Mouse (Mus musculus) neural tube, embryonic 12.5 days (tissue): ENCODE measurements around the gene Fam19a1. TPM values are rescaled to one million over a fixed set of nuclear protein-coding genes. Genes with fewer than 3 reads are reported as not detected.

ENCODE experiments used
- ATAC-seq: fragments of 200-750 bp; cut with Nextera tagmentation; 2 replicates; pipeline ENCODE4 v1.8.0; 2017; ENCODE audit warnings: low read depth, mild to moderate bottlenecking, moderate TSS enrichment, moderate library complexity; ENCODE audit not compliant: low FRiP score
- H3K27ac ChIP-seq: fragments of 300-500 bp; sonication (generic); 2 replicates; pipeline ENCODE4 v1.5.1; 2016
- H3K27me3 ChIP-seq: fragments of 300-500 bp; sonication (generic); replicated peaks from 2 replicates; pipeline ENCODE4 v1.6.1; 2016; ENCODE audit warnings: mild to moderate bottlenecking
- H3K36me3 ChIP-seq: fragments of 300-500 bp; sonication (generic); 2 replicates; pipeline ENCODE4 v1.6.1; 2016; ENCODE audit warnings: mild to moderate bottlenecking
- H3K4me1 ChIP-seq: fragments of 300-500 bp; sonication (generic); 2 replicates; pipeline ENCODE4 v1.6.1; 2016
- H3K4me2 ChIP-seq: fragments of 300-500 bp; sonication (generic); replicated peaks from 2 replicates; pipeline ENCODE4 v1.6.1; 2016; ENCODE audit warnings: mild to moderate bottlenecking
- H3K4me3 ChIP-seq: fragments of 300-500 bp; sonication (generic); 2 replicates; pipeline ENCODE4 v1.5.1; 2016
- H3K9ac ChIP-seq: fragments of 300-500 bp; sonication (generic); 2 replicates; pipeline ENCODE4 v1.6.1; 2016; ENCODE audit warnings: mild to moderate bottlenecking
- H3K9me3 ChIP-seq: fragments of 300-500 bp; sonication (generic); 2 replicates; pipeline ENCODE4 v1.6.1; 2016; ENCODE audit warnings: mild to moderate bottlenecking
- WGBS: fragments of 180-500 bp; shearing (Covaris S2); methylation state at CpG from one replicate; pipeline ENCODE4 v1.1.7; 2016; 5-methylcytosine and 5-hydroxymethylcytosine counted together
- polyA plus RNA-seq: library from polyadenylated mRNA; unstranded; fragments of >200 nt; fragmentation: Nextera tagmentation; extraction: Ambion mirVana; gene quantifications from 2 replicates; pipeline ENCODE4 v1.2.1, GENCODE M21; 2016

Gene Fam19a1
- polyA plus RNA-seq, 1 experiment from 2014 or later: 5.8 TPM

DNA sequence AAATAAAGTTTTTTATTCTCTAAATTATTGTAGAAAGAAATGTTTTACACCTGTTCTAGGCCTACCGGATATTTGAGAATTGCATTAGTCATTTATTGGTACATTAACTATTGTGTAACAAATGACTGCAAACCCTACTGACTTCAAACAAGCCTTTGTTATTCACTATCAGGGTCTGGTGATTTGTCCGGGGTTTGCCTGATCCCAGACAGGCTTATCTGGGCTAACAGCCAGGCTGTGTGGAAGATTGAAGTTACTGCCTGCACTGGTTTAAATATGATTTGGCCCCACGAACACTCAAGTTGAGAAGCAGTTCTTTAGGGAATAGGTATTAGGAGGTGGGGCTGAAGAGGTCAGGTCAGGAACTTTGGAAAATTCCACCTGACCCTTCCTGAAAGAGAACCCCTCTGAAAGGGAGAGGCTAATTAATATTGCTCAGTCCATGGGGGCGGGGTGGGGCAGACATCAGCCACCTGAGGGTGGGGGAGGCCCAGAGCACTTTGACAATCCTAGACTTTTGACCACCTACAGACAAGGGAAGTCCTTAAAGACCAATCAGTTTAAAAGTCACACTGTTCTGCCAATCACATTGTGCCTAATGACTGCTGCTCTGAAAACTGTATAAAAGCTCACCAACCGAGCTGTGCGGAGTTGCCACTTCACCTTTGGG is 344.8 kb downstream of the Fam19a1 start:
- H3K4me2 ChIP-seq: no peak overlapping the region
- no peak overlapping the region for H3K27ac ChIP-seq
- no peak for ATAC-seq
- H3K4me3 ChIP-seq: no peak overlapping the region
- no peaks in the 10 kb centered on the region for H3K36me3 ChIP-seq
- 42% methylated on average over 6 of the region's 6 CpGs for WGBS
- no peaks in the 10 kb centered on the region for H3K9me3 ChIP-seq
- H3K4me1 ChIP-seq: no peaks in the 10 kb centered on the region
- H3K9ac ChIP-seq: no peak overlapping the region
- no peaks in the 10 kb centered on the region for H3K27me3 ChIP-seq

DNA sequence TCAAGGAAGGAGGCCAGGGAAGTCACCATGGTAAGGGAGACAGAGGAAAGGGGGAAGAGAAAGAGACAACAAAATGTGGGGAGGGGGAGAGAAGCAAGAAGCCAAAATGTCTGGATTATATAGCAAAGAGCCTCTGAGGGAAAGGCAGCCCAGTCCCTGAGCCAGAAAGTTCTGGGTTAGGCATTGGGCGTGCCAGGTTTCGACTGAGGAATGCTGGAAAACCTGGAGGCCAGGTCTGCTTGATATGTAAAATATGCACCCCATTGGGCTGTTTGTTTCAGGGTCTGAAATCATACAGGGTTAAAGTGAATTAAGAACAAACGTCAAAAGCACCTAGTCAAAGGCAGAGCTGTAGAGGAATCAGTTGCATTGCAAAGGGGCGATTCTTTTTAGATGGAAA is 346.1 kb downstream of the Fam19a1 start:
- 78% methylated on average over 4 of the region's 4 CpGs for WGBS
- no peak for ATAC-seq
- Histone ChIP-seq H3K27me3 (no peaks in the 10 kb centered on the region), H3K36me3 (no peaks in the 10 kb centered on the region), H3K9me3 (no peaks in the 10 kb centered on the region), H3K4me1 (no peaks in the 10 kb centered on the region), H3K4me3 (no peak overlapping the region), H3K4me2 (no peak overlapping the region), H3K9ac (no peak overlapping the region), H3K27ac (no peak overlapping the region)

- 83% methylated on average over 5 of the region's 5 CpGs for WGBS
- Histone ChIP-seq H3K9ac (no peak overlapping the region), H3K27ac (no peak overlapping the region), H3K4me1 (no peaks in the 10 kb centered on the region), H3K4me2 (no peak overlapping the region), H3K4me3 (no peak overlapping the region), H3K9me3 (no peaks in the 10 kb centered on the region), H3K27me3 (no peaks in the 10 kb centered on the region), H3K36me3 (no peaks in the 10 kb centered on the region)
- no peak for ATAC-seq
These were observed 386.5 kb downstream of the Fam19a1 start for GRCm38 (mm10) chr6:96499464-96499863.

GRCm38 (mm10) chr6:96541600-96541999 is 428.6 kb downstream of the Fam19a1 start:
- no peak overlapping the region for H3K4me3 ChIP-seq
- no peaks in the 10 kb centered on the region for H3K27me3 ChIP-seq
- H3K4me1 ChIP-seq: 0 out of 2 replicates have a peak, but pooled peaks cover 6% of the 10 kb centered on the region
- no peaks in the 10 kb centered on the region for H3K9me3 ChIP-seq
- no peak for ATAC-seq
- no peaks in the 10 kb centered on the region for H3K36me3 ChIP-seq
- 87% methylated on average over 2 of the region's 2 CpGs for WGBS
- H3K27ac ChIP-seq: no peak overlapping the region
- H3K4me2 ChIP-seq: no peak overlapping the region
- H3K9ac ChIP-seq: no peak overlapping the region

DNA sequence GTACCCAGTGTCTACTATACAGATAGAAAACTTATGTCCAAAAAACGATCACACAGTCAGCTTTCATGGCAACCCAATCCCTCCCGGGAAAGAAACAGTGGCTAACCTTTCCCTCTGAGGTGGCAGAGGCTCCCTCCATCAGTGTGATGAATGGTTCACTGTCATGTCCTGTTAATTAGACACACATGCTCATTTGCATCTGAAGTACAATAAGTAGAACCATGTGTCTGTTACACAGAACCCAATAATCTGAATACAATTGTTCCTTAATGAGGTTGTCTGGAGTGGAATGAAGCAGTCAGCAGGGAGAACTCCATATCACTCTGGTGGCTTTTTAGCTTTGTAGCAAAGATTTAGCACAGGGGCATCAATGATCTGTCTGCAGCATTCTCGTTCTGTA is 431.9 kb downstream of the Fam19a1 start:
- Histone ChIP-seq H3K4me2 (no peak overlapping the region), H3K27me3 (no peaks in the 10 kb centered on the region), H3K4me3 (no peak overlapping the region), H3K9ac (no peak overlapping the region), H3K9me3 (no peaks in the 10 kb centered on the region), H3K4me1 (0 out of 2 replicates have a peak, but pooled peaks cover 6% of the 10 kb centered on the region), H3K36me3 (no peaks in the 10 kb centered on the region), H3K27ac (no peak overlapping the region)
- peak; percentile 79 for ATAC-seq
- 37% methylated on average over 3 of the region's 3 CpGs for WGBS

GRCm38 (mm10) chr6:96550431-96550830 is 437.5 kb downstream of the Fam19a1 start:
- Histone ChIP-seq H3K4me1 (no peaks in the 10 kb centered on the region; the same call in 1 of the 2 replicates), H3K27ac (no peak overlapping the region), H3K4me3 (no peak overlapping the region), H3K9ac (no peak overlapping the region), H3K9me3 (no peaks in the 10 kb centered on the region), H3K4me2 (no peak overlapping the region), H3K27me3 (no peaks in the 10 kb centered on the region), H3K36me3 (no peaks in the 10 kb centered on the region)
- no peak for ATAC-seq
- WGBS: 90% methylated on average over 4 of the region's 4 CpGs

DNA sequence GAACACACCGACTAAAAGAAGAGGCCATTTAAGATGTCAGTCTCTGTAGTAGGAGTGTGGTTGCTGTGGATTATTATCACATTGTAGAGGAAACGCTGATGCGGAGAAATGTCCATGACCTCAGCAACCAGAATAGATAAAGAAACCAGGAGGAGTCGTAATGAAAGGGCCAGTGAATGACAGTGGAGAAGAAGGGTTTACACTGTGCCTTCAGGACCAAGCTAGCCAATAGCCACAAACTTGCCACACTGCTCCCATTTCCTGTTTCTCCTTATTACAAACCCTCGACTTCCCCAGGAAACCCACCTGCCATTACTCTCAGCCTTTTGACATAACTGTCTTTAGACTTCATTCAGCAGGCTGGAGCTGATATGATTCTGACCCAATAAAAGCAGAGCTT is 465.7 kb downstream of the Fam19a1 start:
- no peaks in the 10 kb centered on the region for H3K27me3 ChIP-seq
- no peak overlapping the region for H3K27ac ChIP-seq
- no peaks in the 10 kb centered on the region for H3K4me1 ChIP-seq
- 87% methylated on average over 5 of the region's 5 CpGs for WGBS
- no peak for ATAC-seq
- H3K9me3 ChIP-seq: no peaks in the 10 kb centered on the region
- no peaks in the 10 kb centered on the region for H3K36me3 ChIP-seq
- no peak overlapping the region for H3K4me3 ChIP-seq
- H3K9ac ChIP-seq: no peak overlapping the region
- H3K4me2 ChIP-seq: no peak overlapping the region

- Histone ChIP-seq H3K36me3 (no peaks in the 10 kb centered on the region), H3K4me3 (no peak overlapping the region), H3K27ac (no peak overlapping the region), H3K9me3 (no peaks in the 10 kb centered on the region), H3K4me1 (no peaks in the 10 kb centered on the region), H3K4me2 (no peak overlapping the region), H3K27me3 (no peaks in the 10 kb centered on the region), H3K9ac (no peak overlapping the region)
- 78% methylated on average over 4 of the region's 4 CpGs for WGBS
- ATAC-seq: no peak
These were observed 467.8 kb downstream of the Fam19a1 start for GRCm38 (mm10) chr6:96580726-96581125.

DNA sequence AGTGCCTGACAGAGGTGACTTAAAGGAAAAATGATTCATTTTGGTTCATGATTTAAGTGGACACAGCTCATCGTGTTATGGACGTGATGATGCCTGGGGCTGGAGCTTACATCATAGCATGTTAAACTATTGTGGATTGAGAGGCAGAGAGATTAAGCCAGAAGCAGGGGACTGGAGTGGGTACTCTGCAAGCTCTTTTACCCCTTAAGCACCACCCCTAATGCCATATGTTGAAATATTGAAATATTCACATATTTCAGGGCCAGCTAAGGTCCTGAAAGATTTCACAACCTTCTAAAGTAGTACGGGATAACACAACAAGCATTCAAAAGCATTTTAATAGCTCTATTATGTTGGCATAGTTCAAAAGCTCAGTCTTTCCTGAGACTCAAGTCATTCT is 468.2 kb downstream of the Fam19a1 start:
- Histone ChIP-seq H3K4me1 (no peaks in the 10 kb centered on the region), H3K9me3 (no peaks in the 10 kb centered on the region), H3K4me2 (no peak overlapping the region), H3K4me3 (no peak overlapping the region), H3K9ac (no peak overlapping the region), H3K27me3 (no peaks in the 10 kb centered on the region), H3K36me3 (no peaks in the 10 kb centered on the region), H3K27ac (no peak overlapping the region)
- 69% methylated on average over 3 of the region's 3 CpGs for WGBS
- no peak for ATAC-seq

GRCm38 (mm10) chr6:96587427-96587826 is 474.5 kb downstream of the Fam19a1 start:
- H3K9me3 ChIP-seq: no peaks in the 10 kb centered on the region
- no peaks in the 10 kb centered on the region for H3K27me3 ChIP-seq
- H3K27ac ChIP-seq: no peak overlapping the region
- no peak for ATAC-seq
- no peak overlapping the region for H3K4me2 ChIP-seq
- 93% methylated on average over 4 of the region's 4 CpGs for WGBS
- no peak overlapping the region for H3K9ac ChIP-seq
- no peaks in the 10 kb centered on the region for H3K36me3 ChIP-seq
- H3K4me3 ChIP-seq: no peak overlapping the region
- no peaks in the 10 kb centered on the region for H3K4me1 ChIP-seq

GRCm38 (mm10) chr6:96593031-96593430 is 480.1 kb downstream of the Fam19a1 start:
- no peaks in the 10 kb centered on the region for H3K36me3 ChIP-seq
- H3K4me3 ChIP-seq: no peak overlapping the region
- H3K4me1 ChIP-seq: no peaks in the 10 kb centered on the region
- no peaks in the 10 kb centered on the region for H3K9me3 ChIP-seq
- H3K27me3 ChIP-seq: no peaks in the 10 kb centered on the region
- no peak overlapping the region for H3K9ac ChIP-seq
- no peak for ATAC-seq
- WGBS: 61% methylated on average over 1 of the region's 1 CpGs
- no peak overlapping the region for H3K27ac ChIP-seq
- H3K4me2 ChIP-seq: no peak overlapping the region

DNA sequence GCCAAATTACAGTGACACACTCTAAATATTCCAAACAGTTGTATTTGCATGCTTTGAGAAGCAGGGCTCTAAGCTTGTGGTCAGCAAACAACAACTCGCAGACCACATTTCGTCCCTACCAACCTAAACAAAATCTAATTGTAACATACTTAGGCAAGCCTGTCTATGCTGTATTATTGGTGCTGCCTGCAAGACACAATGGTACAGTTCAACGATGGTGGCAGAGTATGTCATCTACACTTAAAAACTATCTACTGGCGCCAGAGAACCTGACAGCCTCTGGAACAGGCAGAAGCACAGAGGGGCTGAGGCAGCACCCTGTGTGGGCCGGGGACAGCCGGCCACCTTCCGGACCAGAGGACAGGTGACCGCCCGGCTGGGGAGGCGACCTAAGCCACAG is 482.2 kb downstream of the Fam19a1 start:
- no peaks in the 10 kb centered on the region for H3K36me3 ChIP-seq
- no peak overlapping the region for H3K4me3 ChIP-seq
- no peaks in the 10 kb centered on the region for H3K9me3 ChIP-seq
- no peaks in the 10 kb centered on the region for H3K4me1 ChIP-seq
- ATAC-seq: no peak
- H3K4me2 ChIP-seq: no peak overlapping the region
- H3K27ac ChIP-seq: no peak overlapping the region
- 96% methylated on average over 10 of the region's 10 CpGs for WGBS
- H3K27me3 ChIP-seq: no peaks in the 10 kb centered on the region
- H3K9ac ChIP-seq: no peak overlapping the region

DNA sequence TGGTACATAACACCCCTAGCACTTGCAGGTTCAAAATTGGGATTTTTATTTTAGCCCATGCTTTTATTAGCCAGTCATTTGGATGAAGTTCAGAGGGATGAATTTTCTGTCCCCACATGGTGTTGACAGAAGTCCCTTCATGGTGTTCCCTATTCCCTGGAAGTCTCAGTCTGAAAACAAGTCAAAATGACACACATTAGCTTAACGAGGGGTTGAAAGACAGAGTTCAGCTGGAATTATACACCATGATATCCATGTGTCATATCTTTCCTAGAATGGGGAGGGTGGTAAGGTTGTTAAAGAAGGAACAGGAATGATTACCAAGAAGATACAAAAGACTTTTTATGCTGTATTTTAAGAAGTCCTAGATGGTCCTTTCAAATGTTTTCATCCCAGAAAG is 511.2 kb downstream of the Fam19a1 start:
- Histone ChIP-seq H3K4me3 (no peak overlapping the region), H3K9me3 (no peaks in the 10 kb centered on the region), H3K36me3 (no peaks in the 10 kb centered on the region), H3K9ac (no peak overlapping the region), H3K27me3 (no peaks in the 10 kb centered on the region), H3K27ac (no peak overlapping the region), H3K4me2 (no peak overlapping the region), H3K4me1 (no peaks in the 10 kb centered on the region)
- ATAC-seq: no peak
- 89% methylated on average over 1 of the region's 1 CpGs for WGBS
